Mouse (Mus musculus): ENCODE data around the gene Uvrag. TPM values are rescaled to one million over a fixed set of nuclear protein-coding genes. Genes with fewer than 3 reads are reported as not detected.

Gene Uvrag
- total RNA-seq, 2 experiments from 2014 or later = 8.6 to 9.7 TPM

DNA sequence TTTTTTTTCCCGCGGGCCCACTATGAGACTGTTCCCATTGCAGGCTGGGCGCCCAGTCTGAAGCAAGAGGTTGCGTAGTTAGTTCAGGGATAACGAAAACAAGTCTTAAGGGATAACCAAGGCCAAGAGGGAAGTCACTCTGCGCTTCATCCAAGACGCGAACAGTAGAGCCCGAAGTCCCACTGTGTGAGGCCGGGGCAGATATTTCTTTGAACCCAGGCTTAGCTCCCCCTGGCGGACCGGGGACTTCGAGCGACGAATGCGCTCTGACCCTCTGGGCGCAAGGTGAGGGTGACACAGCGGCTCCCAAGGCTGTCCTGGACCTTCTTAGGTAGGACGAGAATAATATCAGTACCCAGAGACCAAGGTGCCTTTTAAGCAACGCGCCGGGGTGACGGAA is 304.3 kb downstream of the Uvrag start:
- intact Hi-C loops (cut with DNase I) = loop anchor here (2.0 to 5.0 kb wide), 2 partner anchors 58 to 94 kb away; no protein-coding TSS in a partner anchor

GRCm38 (mm10) chr7:98835519-98836441 is 305.2 kb downstream of the Uvrag start:
- intact Hi-C loops (cut with DNase I) = loop anchor here (1.0 to 5.0 kb wide), 3 partner anchors 19 to 93 kb away; no protein-coding TSS in a partner anchor
- DNase-seq = peak; percentile 29 to 43

More for the DNA sequence above, 304.3 kb downstream of the Uvrag start:
- DNase-seq = peak; percentile 78 to 84

Other genes starting within 250 kb of the Uvrag start
- gene Dgat2, start 41.6 kb upstream of the Uvrag start, total RNA-seq (2021) = 10 to 100 TPM; 44.6 to 70.1 TPM
- not detected for gene Mogat2, start 97.5 kb upstream of the Uvrag start, total RNA-seq (2021)
- 1 to 10 TPM; 3.1 to 3.4 TPM for gene Map6, start 126.3 kb upstream of the Uvrag start, total RNA-seq (2021)
- 100 to 1,000 TPM in 1 of 2 experiments, 10 to 100 TPM in 1; 69.4 to 103 TPM for gene Serpinh1, start 212.1 kb upstream of the Uvrag start, total RNA-seq (2021)
- 1 to 10 TPM; 2.6 to 4.6 TPM for gene Gdpd5, start 240.3 kb upstream of the Uvrag start, total RNA-seq (2021)